Mouse (Mus musculus): ENCODE results near the gene Gm20390.

GRCm38 (mm10) chr11:93957031-93957555, 11.0 kb downstream of the Gm20390 start:
- TF ChIP-seq CTCF (IDR thresholded peaks at IDR 0.05; ENCODE audit: borderline replicate concordance, insufficient read depth, low read depth, low read length) (no peak), POLR2A (IDR thresholded peaks at IDR 0.05; ENCODE audit: borderline replicate concordance, insufficient read depth, low read length) (no peak)
